Mouse (Mus musculus): Measurements from ENCODE around the gene Mrpl20.
A peak's percentile ranks its signal among the peaks of the same experiment; 100 is the strongest.

Mrpl20 gene

DNA sequence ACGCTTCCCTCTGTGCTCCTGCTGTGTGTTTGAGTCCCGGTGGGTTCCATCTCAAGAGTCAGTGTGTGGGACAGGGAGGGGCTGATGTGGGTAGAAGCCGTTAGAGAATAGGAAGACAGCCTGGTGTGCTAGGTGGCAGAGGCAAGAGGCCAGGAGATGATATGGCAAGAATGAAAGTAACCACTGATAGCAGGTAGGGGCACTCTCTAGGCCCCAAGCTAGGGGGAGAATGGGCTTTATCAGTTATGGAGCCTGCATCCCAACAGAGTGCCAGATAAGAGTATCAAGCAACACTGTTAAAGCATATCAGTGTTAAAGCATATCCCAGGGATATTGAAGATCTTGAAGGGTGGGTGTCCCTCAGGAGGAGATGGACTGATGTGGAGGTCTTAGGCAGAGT, 54.2 kb downstream of the Mrpl20 start:
- DNase-seq: no peak

GRCm38 (mm10) chr4:155859318-155859717, 56.6 kb downstream of the Mrpl20 start:
- peak; percentile 8 to 28 for DNase-seq

All from cerebellum, postnatal 14 days (tissue).